Mouse (Mus musculus): ENCODE measurements around the gene Vmn2r4. TPM values are rescaled to one million over a fixed set of nuclear protein-coding genes. Genes with fewer than 3 reads are reported as not detected.
"Not testable (repeated sequence)": the region's sequence is repeated elsewhere in the genome, so short reads cannot be mapped to it uniquely, and the experiment has no call there.

Gene Vmn2r4
- polyA plus RNA-seq (2015; fragmentation: Nextera tagmentation; extraction: Ambion mirVana) = not detected in 2 replicates

- H3K27me3 ChIP-seq (ENCODE audit: control insufficient read depth, insufficient read depth, low read depth, low read length); H3K4me2 ChIP-seq (ENCODE audit: low read depth, low read length); H3K36me3 ChIP-seq (ENCODE audit: control insufficient read depth, insufficient read depth, low read length); H3K27ac ChIP-seq (ENCODE audit: low read length); ATAC-seq (ENCODE audit: low read depth); H3K9ac ChIP-seq (ENCODE audit: low read length); H3K4me3 ChIP-seq (ENCODE audit: low read length); H3K9me3 ChIP-seq (ENCODE audit: control insufficient read depth, low read length); H3K4me1 ChIP-seq (replicated peaks; ENCODE audit: control insufficient read depth, insufficient read depth, low read length): not testable (repeated sequence)
- 35% methylated on average over 3 of the region's 3 CpGs for WGBS
Observed at GRCm38 (mm10) chr3:64415268-64415667, at the start of gene Vmn2r4. Gene Vmn2r4, minus strand, starts transcription at chr3:64415368.

- not testable (repeated sequence) for H3K27ac ChIP-seq (ENCODE audit: low read length); H3K27me3 ChIP-seq (ENCODE audit: control insufficient read depth, insufficient read depth, low read depth, low read length); H3K9ac ChIP-seq (ENCODE audit: low read length); ATAC-seq (ENCODE audit: low read depth); H3K4me1 ChIP-seq (replicated peaks; ENCODE audit: control insufficient read depth, insufficient read depth, low read length); H3K4me2 ChIP-seq (ENCODE audit: low read depth, low read length); H3K4me3 ChIP-seq (ENCODE audit: low read length); H3K36me3 ChIP-seq (ENCODE audit: control insufficient read depth, insufficient read depth, low read length); H3K9me3 ChIP-seq (ENCODE audit: control insufficient read depth, low read length)
- 81% methylated on average over 7 of the region's 7 CpGs for WGBS
Observed at GRCm38 (mm10) chr3:64434261-64434660, 19.1 kb upstream of the Vmn2r4 start.

GRCm38 (mm10) chr3:64428117-64428798 lies 13.1 kb upstream of the Vmn2r4 start:
- H3K36me3 ChIP-seq (ENCODE audit: control insufficient read depth, insufficient read depth, low read length); ATAC-seq (ENCODE audit: low read depth); H3K9ac ChIP-seq (ENCODE audit: low read length); H3K4me1 ChIP-seq (replicated peaks; ENCODE audit: control insufficient read depth, insufficient read depth, low read length); H3K27me3 ChIP-seq (ENCODE audit: control insufficient read depth, insufficient read depth, low read depth, low read length); H3K27ac ChIP-seq (ENCODE audit: low read length); H3K4me3 ChIP-seq (ENCODE audit: low read length); H3K4me2 ChIP-seq (ENCODE audit: low read depth, low read length); H3K9me3 ChIP-seq (ENCODE audit: control insufficient read depth, low read length): not testable (repeated sequence)
- WGBS = 89% methylated on average over 6 of the region's 6 CpGs

GRCm38 (mm10) chr3:64422141-64422540 lies 7.0 kb upstream of the Vmn2r4 start:
- ATAC-seq (ENCODE audit: low read depth); H3K27ac ChIP-seq (ENCODE audit: low read length); H3K4me3 ChIP-seq (ENCODE audit: low read length); H3K36me3 ChIP-seq (ENCODE audit: control insufficient read depth, insufficient read depth, low read length); H3K4me2 ChIP-seq (ENCODE audit: low read depth, low read length); H3K9ac ChIP-seq (ENCODE audit: low read length); H3K4me1 ChIP-seq (replicated peaks; ENCODE audit: control insufficient read depth, insufficient read depth, low read length); H3K9me3 ChIP-seq (ENCODE audit: control insufficient read depth, low read length); H3K27me3 ChIP-seq (ENCODE audit: control insufficient read depth, insufficient read depth, low read depth, low read length): not testable (repeated sequence)
- WGBS = 44% methylated on average over 1 of the region's 1 CpGs

- ATAC-seq (ENCODE audit: low read depth); H3K36me3 ChIP-seq (ENCODE audit: control insufficient read depth, insufficient read depth, low read length): not testable (repeated sequence)
Observed at GRCm38 (mm10) chr3:64417477-64417876, 2.3 kb upstream of the Vmn2r4 start.

GRCm38 (mm10) chr3:64414253-64414652 lies 915 bp downstream of the Vmn2r4 start:
- H3K9ac ChIP-seq (ENCODE audit: low read length); H3K27ac ChIP-seq (ENCODE audit: low read length); H3K4me3 ChIP-seq (ENCODE audit: low read length); H3K36me3 ChIP-seq (ENCODE audit: control insufficient read depth, insufficient read depth, low read length); H3K4me1 ChIP-seq (replicated peaks; ENCODE audit: control insufficient read depth, insufficient read depth, low read length); H3K4me2 ChIP-seq (ENCODE audit: low read depth, low read length); ATAC-seq (ENCODE audit: low read depth); H3K9me3 ChIP-seq (ENCODE audit: control insufficient read depth, low read length); H3K27me3 ChIP-seq (ENCODE audit: control insufficient read depth, insufficient read depth, low read depth, low read length): not testable (repeated sequence)

More at GRCm38 (mm10) chr3:64417477-64417876, 2.3 kb upstream of the Vmn2r4 start:
- not testable (repeated sequence) for H3K4me1 ChIP-seq (replicated peaks; ENCODE audit: control insufficient read depth, insufficient read depth, low read length); H3K27ac ChIP-seq (ENCODE audit: low read length); H3K27me3 ChIP-seq (ENCODE audit: control insufficient read depth, insufficient read depth, low read depth, low read length); H3K9ac ChIP-seq (ENCODE audit: low read length); H3K4me3 ChIP-seq (ENCODE audit: low read length); H3K9me3 ChIP-seq (ENCODE audit: control insufficient read depth, low read length); H3K4me2 ChIP-seq (ENCODE audit: low read depth, low read length)
- WGBS = 57% methylated on average over 1 of the region's 1 CpGs

GRCm38 (mm10) chr3:64359286-64360035 lies 55.7 kb downstream of the Vmn2r4 start:
- ATAC-seq (ENCODE audit: low read depth) = no peak
- H3K4me1 ChIP-seq (replicated peaks; ENCODE audit: control insufficient read depth, insufficient read depth, low read length) = no peaks in the 10 kb centered on the region
- WGBS = 57% methylated on average over 2 of the region's 2 CpGs
- H3K4me3 ChIP-seq (ENCODE audit: low read length) = no peak overlapping the region
- no peak overlapping the region for H3K9ac ChIP-seq (ENCODE audit: low read length)
- H3K27ac ChIP-seq (ENCODE audit: low read length) = no peak overlapping the region
- no peaks in the 10 kb centered on the region for H3K9me3 ChIP-seq (ENCODE audit: control insufficient read depth, low read length)
- no peaks in the 10 kb centered on the region for H3K36me3 ChIP-seq (ENCODE audit: control insufficient read depth, insufficient read depth, low read length)
- H3K4me2 ChIP-seq (ENCODE audit: low read depth, low read length) = no peak overlapping the region
- no peaks in the 10 kb centered on the region for H3K27me3 ChIP-seq (ENCODE audit: control insufficient read depth, insufficient read depth, low read depth, low read length)

Other genes with a start within 250 kb of the Vmn2r4 start
- gene Vmn2r3, start 125.7 kb downstream of the Vmn2r4 start, polyA plus RNA-seq (2015; fragmentation: Nextera tagmentation; extraction: Ambion mirVana) = not detected in 2 replicates
- gene Vmn2r5, start 94.5 kb upstream of the Vmn2r4 start, polyA plus RNA-seq (2015; fragmentation: Nextera tagmentation; extraction: Ambion mirVana) = not detected in 2 replicates
- not detected in 2 replicates for gene Vmn2r6, start 150.5 kb upstream of the Vmn2r4 start, polyA plus RNA-seq (2015; fragmentation: Nextera tagmentation; extraction: Ambion mirVana)

Measured in lung, embryonic 16.5 days (tissue).